Mouse (Mus musculus) kidney, postnatal 0 days (tissue): ENCODE results near the gene Lad1. TPM values are rescaled to one million over a fixed set of nuclear protein-coding genes. Genes with fewer than 3 reads are reported as not detected.
A peak's percentile ranks its signal among the peaks of the same experiment; 100 is the strongest.

Experiments
- ATAC-seq: fragments of 200-750 bp; cut with Nextera tagmentation; replicated peaks from 2 replicates; pipeline ENCODE4 v1.8.0; 2017; ENCODE audit warnings: low read depth, moderate number of reproducible peaks, moderate TSS enrichment, moderate library complexity; ENCODE audit not compliant: low FRiP score
- DNase-seq: peaks from one replicate; pipeline ENCODE4 v3.0.0-alpha.2; 2016; ENCODE audit warnings: low spot score
- H3K27ac ChIP-seq: fragments of 300-500 bp; sonication (generic); 2 replicates; pipeline ENCODE4 v1.5.1; 2014; ENCODE audit warnings: mild to moderate bottlenecking
- H3K27me3 ChIP-seq: fragments of 300-500 bp; sonication (generic); 2 replicates; pipeline ENCODE4 v1.6.1; 2014; ENCODE audit warnings: low read length, mixed read lengths; ENCODE audit not compliant: insufficient read depth
- H3K36me3 ChIP-seq: fragments of 300-500 bp; sonication (generic); 2 replicates; pipeline ENCODE4 v1.6.1; 2014; ENCODE audit warnings: low read length, mixed read lengths; ENCODE audit not compliant: insufficient read depth
- H3K4me1 ChIP-seq: fragments of 300-500 bp; sonication (generic); replicated peaks from 2 replicates; pipeline ENCODE4 v1.6.1; 2014; ENCODE audit warnings: antibody characterized with exemption, low read length, mixed read lengths; ENCODE audit not compliant: insufficient read depth
- H3K4me2 ChIP-seq: fragments of 300-500 bp; sonication (generic); 2 replicates; pipeline ENCODE4 v1.6.1; 2014; ENCODE audit warnings: mild to moderate bottlenecking, low read length, moderate library complexity, mixed read lengths
- H3K4me3 ChIP-seq: fragments of 300-500 bp; sonication (generic); replicated peaks from 2 replicates; pipeline ENCODE4 v1.5.1; 2014; ENCODE audit warnings: low read depth, low read length
- H3K9ac ChIP-seq: fragments of 300-500 bp; sonication (generic); 2 replicates; pipeline ENCODE4 v1.6.1; 2014; ENCODE audit warnings: low read depth, low read length
- H3K9me3 ChIP-seq: fragments of 300-500 bp; sonication (generic); replicated peaks from 2 replicates; pipeline ENCODE4 v1.6.1; 2016; ENCODE audit warnings: low read length, inconsistent platforms, mixed read lengths
- CTCF ChIP-seq: IDR thresholded peaks from 2 replicates; pipeline ENCODE4 v1.5.1; 2016; ENCODE audit warnings: antibody characterized with exemption, low read depth, mild to moderate bottlenecking, moderate library complexity
- WGBS: fragments of 180-500 bp; shearing (Covaris S2); extraction: QIAGEN DNeasy Blood & Tissue Kit; methylation state at CpG from one replicate; pipeline ENCODE4 v1.1.7; 2014; 5-methylcytosine and 5-hydroxymethylcytosine counted together
- polyA plus RNA-seq: library from polyadenylated mRNA; unstranded; fragments of >200 nt; fragmentation: Nextera tagmentation; extraction: Ambion mirVana; gene quantifications from 2 replicates; pipeline ENCODE4 v1.2.1, GENCODE M21; 2015

The Lad1 gene
- polyA plus RNA-seq, 1 experiment from 2014 or later, result 28.4 TPM

DNA sequence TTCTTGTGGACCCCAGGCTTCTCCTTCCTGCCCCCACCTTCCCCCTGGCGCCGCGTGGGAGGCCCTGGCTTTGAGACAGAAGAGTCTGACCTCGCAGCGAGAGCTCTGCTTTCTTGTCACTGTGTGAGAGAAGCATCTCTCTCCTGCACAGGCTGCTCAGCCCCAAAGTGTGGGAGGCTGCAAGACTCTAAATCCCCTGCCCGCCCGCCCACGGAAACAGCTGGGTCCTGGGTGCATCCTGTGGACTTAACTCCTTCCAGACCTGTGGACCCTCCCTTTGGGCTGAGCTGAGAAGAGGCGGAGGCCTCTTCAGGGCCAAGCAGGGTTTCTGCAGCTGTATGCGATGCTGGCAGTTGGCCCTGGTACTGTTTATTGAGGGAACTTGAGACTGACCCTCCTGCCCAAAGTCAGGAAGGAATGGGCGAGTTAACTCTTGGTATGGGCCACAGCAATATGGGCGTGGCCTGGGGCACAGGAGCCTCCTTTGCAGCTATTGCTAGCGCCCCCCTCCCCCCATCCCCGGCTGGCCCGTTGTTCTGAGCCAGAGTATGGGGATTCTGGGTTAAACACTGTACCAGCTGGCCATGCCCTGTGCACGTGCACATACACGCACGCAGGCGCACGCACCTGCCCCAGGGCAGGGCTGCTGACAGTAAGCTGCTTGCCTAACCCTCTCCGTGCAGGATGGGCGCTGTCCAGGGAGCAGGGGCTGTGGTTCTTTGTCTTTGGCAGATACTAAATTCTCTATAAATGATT, 39.4 kb upstream of the Lad1 start, which contains the start of gene Tnni1:
Tnni1 (plus strand) TSS at position 655 of the 756 bp plus-strand sequence.
- H3K9me3 ChIP-seq, result no peaks in the 10 kb centered on the region
- H3K27ac ChIP-seq, result peak within 1 kb of the TSS; percentile 71
- DNase-seq (peak; percentile 90), ATAC-seq (peak; percentile 82)
- H3K9ac ChIP-seq, result no peak within 1 kb of the TSS
- WGBS, result 10% methylated on average over 22 of the region's 22 CpGs
- H3K4me1 ChIP-seq, result peaks cover 26% of the 10 kb centered on the region
- TF ChIP-seq CTCF, result no peak
- no peaks in the 10 kb centered on the region for H3K27me3 ChIP-seq
- peak within 1 kb of the TSS; percentile 32; the same call in 1 of the 2 replicates for H3K4me2 ChIP-seq
- no peaks in the 10 kb centered on the region for H3K36me3 ChIP-seq
- no peak within 1 kb of the TSS for H3K4me3 ChIP-seq

DNA sequence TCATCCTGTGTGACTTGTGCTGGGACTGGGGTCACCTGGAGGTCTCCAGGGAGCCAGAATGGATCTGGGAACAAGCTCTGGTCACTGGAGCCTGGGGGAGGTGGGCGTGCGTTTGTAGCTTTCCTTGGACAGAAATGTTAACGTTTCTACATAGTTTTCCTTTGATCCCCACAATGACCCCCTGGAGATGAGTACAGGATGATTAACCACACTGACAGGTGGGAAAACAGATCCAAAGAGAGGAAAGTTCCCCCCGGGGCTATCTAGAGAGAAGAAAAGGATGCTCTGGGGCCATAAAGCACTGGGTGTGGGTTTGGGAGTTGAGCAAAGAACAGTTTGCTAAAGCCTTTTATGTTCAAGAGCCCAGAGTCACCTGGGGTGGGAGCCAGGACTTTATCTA, 37.7 kb upstream of the Lad1 start:
- no peak for TF ChIP-seq CTCF
- WGBS, result 34% methylated on average over 4 of the region's 4 CpGs

DNA sequence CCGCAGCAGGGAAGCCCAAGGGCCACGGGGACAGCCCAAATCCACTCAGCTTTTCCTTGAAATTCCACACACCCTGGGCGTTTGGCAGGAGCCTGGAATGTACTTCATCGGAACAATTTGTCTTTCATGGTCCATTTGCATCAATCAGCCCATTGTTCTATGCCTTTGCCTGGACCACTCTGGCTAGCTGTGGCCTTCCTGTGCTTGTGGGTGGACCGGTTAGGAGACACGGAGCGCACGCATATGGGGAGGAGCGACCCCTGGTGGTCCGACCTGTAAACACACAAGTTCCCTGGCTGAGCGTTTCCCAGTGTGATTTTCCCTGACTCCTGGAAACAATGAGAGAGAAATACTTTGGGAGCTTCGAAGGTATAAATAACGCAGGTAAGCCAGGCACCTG, 37.2 kb upstream of the Lad1 start:
- H3K9ac ChIP-seq, result peak overlapping the region; percentile 20; the same call in 1 of the 2 replicates
- H3K4me2 ChIP-seq, result no peak overlapping the region
- ATAC-seq, result no peak
- H3K9me3 ChIP-seq, result no peaks in the 10 kb centered on the region
- no peak overlapping the region for H3K4me3 ChIP-seq
- no peaks in the 10 kb centered on the region for H3K27me3 ChIP-seq
- no peak overlapping the region for H3K27ac ChIP-seq
- H3K36me3 ChIP-seq, result no peaks in the 10 kb centered on the region
- WGBS, result 11% methylated on average over 13 of the region's 13 CpGs
- peaks cover 19% of the 10 kb centered on the region for H3K4me1 ChIP-seq
- TF ChIP-seq CTCF, result peak; percentile 99
- peak; percentile 87 for DNase-seq

More for the DNA sequence above, 37.7 kb upstream of the Lad1 start:
- H3K9me3 ChIP-seq, result no peaks in the 10 kb centered on the region
- peaks cover 24% of the 10 kb centered on the region for H3K4me1 ChIP-seq
- no peak overlapping the region for H3K27ac ChIP-seq
- no peak overlapping the region; the same call in 1 of the 2 replicates for H3K9ac ChIP-seq
- ATAC-seq (no peak), DNase-seq (no peak)
- H3K36me3 ChIP-seq, result no peaks in the 10 kb centered on the region
- no peaks in the 10 kb centered on the region for H3K27me3 ChIP-seq
- H3K4me3 ChIP-seq, result no peak overlapping the region
- no peak overlapping the region for H3K4me2 ChIP-seq

DNA sequence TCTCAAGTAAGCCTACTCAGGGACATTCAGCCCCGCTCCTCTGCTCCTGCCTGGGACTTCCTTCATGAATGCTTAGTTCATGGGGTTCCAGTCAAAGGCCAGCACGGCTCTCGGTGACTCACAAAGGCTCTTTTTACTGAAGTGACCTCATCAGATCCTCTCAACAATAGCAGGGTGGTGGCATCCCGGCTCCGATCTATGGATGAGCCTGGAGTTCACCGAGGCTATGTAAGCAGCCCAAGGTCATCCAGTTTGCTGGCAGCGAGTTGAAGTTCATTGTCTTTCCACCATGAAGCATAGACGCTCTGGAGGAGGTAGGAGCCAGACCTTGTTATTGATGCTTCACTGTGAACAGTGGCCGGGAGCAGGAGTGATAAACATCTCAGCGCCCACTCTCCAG, 35.6 kb upstream of the Lad1 start:
- ATAC-seq (no peak), DNase-seq (no peak)
- Histone ChIP-seq H3K4me2 (no peak overlapping the region), H3K9me3 (no peaks in the 10 kb centered on the region), H3K27me3 (no peaks in the 10 kb centered on the region), H3K27ac (no peak overlapping the region), H3K4me3 (no peak overlapping the region), H3K36me3 (no peaks in the 10 kb centered on the region), H3K9ac (no peak overlapping the region), H3K4me1 (peaks cover 14% of the 10 kb centered on the region)
- 55% methylated on average over 10 of the region's 10 CpGs for WGBS
- TF ChIP-seq CTCF, result no peak

DNA sequence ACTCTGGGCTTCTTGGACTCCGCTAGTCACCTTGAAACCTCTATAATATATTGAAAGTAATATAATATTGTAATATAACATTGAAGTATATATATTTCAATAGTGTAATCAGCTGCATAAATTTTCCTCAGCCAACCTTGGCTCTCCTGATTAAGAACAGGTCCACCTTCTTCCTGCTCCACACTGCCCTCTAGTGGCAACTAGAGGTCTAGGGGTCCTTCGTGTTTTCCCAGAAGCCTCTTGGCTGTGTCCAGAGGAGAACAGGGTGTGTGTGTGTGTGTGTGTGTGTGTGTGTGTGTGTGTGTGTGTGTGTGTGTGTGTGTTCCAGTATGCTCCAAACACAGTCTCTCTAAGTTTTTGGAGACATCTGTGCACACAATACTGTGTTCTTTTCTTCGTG, 30.6 kb upstream of the Lad1 start:
- H3K4me2 ChIP-seq, result no peak overlapping the region
- no peak overlapping the region for H3K9ac ChIP-seq
- 43% methylated on average over 3 of the region's 3 CpGs for WGBS
- H3K9me3 ChIP-seq, result no peaks in the 10 kb centered on the region
- no peak overlapping the region for H3K27ac ChIP-seq
- H3K27me3 ChIP-seq, result no peaks in the 10 kb centered on the region
- no peaks in the 10 kb centered on the region for H3K36me3 ChIP-seq
- 0 out of 2 replicates have a peak, but pooled peaks cover 3% of the 10 kb centered on the region for H3K4me1 ChIP-seq
- peak; percentile 88 for TF ChIP-seq CTCF
- H3K4me3 ChIP-seq, result no peak overlapping the region
- ATAC-seq, result peak; percentile 41; the same call in 1 of the 2 replicates
- peak; percentile 88 for DNase-seq

DNA sequence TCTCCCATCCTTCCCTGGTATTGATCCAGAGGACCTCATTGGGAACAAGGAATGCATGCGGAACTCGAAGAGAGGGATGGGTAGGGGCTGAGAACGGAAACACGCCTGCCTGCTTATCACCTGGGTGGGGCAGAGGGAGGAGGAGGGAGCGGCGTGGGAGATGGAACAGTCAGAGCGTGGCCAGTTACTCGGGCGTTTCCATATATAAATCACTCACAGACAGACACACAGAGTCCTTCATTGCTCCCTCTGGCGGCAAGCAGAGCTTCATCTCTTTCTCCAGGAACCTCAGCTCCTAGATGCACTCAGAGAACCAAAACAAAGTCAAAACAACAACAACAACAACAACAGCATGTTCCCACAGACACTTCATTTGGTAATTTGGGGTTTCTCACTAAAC, 29.7 kb upstream of the Lad1 start:
- Histone ChIP-seq H3K4me3 (no peak overlapping the region), H3K27me3 (no peaks in the 10 kb centered on the region), H3K27ac (no peak overlapping the region), H3K4me1 (0 out of 2 replicates have a peak, but pooled peaks cover 3% of the 10 kb centered on the region), H3K36me3 (no peaks in the 10 kb centered on the region), H3K9ac (no peak overlapping the region), H3K9me3 (no peaks in the 10 kb centered on the region), H3K4me2 (peak overlapping the region; percentile 31; the same call in 1 of the 2 replicates)
- WGBS, result 3% methylated on average over 10 of the region's 10 CpGs
- TF ChIP-seq CTCF, result peak; percentile 77
- peak; percentile 90 for DNase-seq
- ATAC-seq, result 0 out of 2 replicates have a peak, but pooled peaks have one; percentile 50
